Mouse (Mus musculus) adrenal gland (tissue): ENCODE results near the gene Fbxo27.

Experiments used
- intact Hi-C: fragments of 180-260 bp; cut with DNase I; formaldehyde crosslinking; loops from one replicate; pipeline ENCODE4 v1.15.1; 2025

Gene Fbxo27

GRCm38 (mm10) chr7:28741709-28742438 is 49.2 kb downstream of the Fbxo27 start, which contains the start of the genes Mrps12 and Sars2:
Gene Mrps12 (minus strand): TSS chr7:28741820.
Gene Sars2 (plus strand): TSS chr7:28741992.
- intact Hi-C loops = no loop called here
